Mouse (Mus musculus) mature B cell (primary cell): ENCODE measurements around the gene Mtrr.

Experiments
- in situ Hi-C: fragments of 300-500 bp; cut with MboI; formaldehyde crosslinking; loops from 2 replicates; pipeline ENCODE4 v1.14.3; 2019

Gene Mtrr

GRCm38 (mm10) chr13:68581747-68582516, at the start of gene Mtrr, which contains the start of gene Fastkd3:
TSS of gene Mtrr (minus strand) at chr13:68582149.
TSS of gene Fastkd3 (plus strand) at chr13:68582234.
- in situ Hi-C loops: no loop called here

DNA sequence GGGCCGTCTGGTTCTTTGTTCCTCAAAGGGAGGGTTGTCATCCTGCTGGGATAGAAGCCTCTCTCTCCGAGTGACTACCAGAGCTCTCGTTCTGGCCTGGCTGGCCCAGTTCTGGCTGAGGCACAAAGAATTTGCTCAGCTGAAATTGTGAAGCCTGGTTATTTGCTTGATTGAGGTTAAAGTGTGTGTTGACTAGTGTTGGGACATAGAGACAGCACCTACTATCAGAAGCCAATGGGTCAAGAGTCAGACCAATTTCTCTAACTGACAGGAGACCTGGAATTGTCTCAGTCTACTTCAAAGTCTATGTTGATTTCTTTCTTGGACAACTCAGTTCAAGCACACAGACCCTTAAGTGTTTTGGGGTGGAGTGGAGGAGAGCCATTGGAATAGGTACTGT, 45.1 kb upstream of the Mtrr start:
- in situ Hi-C loops: no loop called here

DNA sequence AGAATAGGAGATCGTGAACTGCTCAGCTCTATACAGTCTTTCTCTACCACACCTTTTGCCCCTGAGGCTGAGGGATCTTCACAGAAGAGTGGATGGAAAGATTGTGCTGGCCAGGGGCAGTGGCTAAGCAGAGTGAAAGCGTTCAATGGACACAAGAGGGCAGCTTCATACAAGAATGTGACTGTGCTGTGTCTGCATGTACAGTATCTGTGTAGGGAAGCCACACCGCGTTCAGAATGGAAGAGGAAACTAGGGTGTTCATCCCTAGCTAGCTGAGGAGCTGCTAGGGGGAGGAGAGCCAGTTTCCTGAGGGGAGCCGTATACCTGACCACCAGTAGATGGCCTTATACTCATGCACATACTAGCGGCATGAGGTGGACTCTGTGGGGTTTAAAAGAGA, 40.8 kb upstream of the Mtrr start:
- in situ Hi-C loops: no loop called here

DNA sequence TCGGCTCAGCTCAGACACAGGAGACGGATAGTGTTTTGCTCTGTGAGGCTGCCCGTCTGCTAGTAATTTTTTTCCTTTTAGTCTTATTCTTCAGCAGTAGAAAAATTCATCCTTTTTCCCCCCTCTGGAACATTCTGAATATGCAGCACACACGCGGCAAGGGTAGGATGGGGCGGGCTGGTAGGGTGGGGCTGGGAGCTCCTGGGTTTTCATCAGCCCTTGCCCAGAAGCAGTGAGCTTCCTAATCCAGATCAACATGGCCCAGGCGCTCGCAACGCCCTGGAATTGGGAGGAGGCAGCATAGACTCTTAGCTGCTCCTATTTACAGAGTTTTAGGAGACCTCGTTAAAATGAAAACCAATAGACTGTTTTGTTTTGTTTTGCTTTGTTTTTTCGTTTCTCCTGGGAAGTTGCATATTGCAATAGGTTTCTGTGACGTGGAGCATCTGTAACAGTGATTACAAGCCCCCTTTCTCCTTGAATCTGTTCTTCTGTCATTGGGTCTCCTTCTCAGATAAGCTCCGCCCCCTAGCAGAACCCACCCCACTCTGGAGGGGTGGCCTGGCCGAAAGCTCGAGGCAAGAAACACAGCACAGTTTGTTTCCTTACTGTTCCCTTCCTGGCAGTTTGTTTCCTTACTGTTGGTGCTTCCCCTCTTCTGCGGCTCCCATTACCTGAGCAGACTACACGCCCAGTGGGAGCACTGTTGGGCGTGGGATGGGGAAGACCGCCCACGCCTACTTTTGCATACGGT, 25.9 kb upstream of the Mtrr start:
- in situ Hi-C loops: no loop called here

GRCm38 (mm10) chr13:68605689-68606126, 23.8 kb upstream of the Mtrr start:
- in situ Hi-C loops: no loop called here

- in situ Hi-C loops: no loop called here
These were observed 21.1 kb upstream of the Mtrr start for GRCm38 (mm10) chr13:68603085-68603484.

DNA sequence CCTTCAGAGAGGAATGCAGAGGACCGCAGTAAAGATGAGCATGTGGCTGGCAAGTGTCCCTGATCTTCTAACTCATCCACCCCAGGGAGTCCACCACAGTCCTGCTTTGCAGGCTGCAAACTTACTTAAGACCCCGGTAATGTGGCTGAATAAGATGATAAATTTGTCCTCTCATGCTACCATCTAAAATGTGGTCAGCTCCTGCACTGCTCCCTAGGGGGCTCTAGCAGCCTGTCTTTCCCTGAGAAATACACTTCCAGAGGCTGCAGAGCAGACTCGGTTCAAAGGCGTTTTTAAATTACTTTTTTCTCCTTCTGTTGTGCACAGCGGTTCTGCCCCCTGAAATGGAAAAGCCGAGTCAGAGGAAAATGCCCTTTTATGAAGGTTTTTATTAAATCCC, 19.2 kb upstream of the Mtrr start:
- in situ Hi-C loops: no loop called here

DNA sequence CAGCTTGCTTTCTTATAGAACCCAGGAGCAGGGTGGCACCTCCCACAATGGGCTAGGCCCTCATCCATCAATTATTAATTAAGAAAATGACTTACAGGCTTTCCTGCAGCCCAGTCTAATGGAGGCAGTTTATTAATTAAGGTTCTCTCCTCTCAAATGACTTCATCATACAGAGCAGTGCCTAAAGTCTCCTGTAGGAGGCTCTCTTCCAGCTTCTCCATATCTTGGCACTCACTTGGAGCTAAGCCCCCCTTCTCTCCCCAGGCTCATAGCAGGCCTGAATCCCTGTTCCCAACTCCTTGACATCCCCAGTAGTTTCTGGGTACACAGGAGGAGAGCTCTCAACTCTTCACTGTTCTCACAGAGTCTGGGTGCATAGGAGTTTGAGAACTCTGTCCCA, 17.0 kb upstream of the Mtrr start:
- in situ Hi-C loops: no loop called here

- in situ Hi-C loops: no loop called here
These were observed 15.7 kb upstream of the Mtrr start for GRCm38 (mm10) chr13:68597667-68598066.

- in situ Hi-C loops: no loop called here
These were observed 15.2 kb upstream of the Mtrr start, which contains the start of gene 1700001L19Rik for GRCm38 (mm10) chr13:68597199-68597598. TSS of gene 1700001L19Rik (plus strand) at chr13:68597421.

DNA sequence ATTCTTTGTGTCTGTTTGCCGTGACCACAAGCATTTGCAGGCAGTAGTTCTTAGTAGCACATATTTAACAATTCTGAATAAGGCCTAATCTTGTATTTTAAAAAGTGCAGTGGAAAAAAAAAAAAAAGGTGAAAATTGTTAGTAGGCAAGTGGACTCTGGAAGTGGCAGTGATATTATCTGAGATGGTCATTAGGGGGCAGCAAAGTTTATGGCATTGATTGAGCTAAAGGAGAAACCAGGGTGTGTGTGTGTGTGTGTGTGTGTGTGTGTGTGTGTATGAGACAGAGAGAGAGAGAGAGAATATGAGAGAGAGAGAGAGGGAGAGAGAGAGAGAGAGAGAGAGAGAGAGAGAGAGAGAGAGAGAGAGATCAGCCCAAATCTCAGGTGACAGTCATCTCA, 11.8 kb upstream of the Mtrr start:
- in situ Hi-C loops: no loop called here

GRCm38 (mm10) chr13:68588352-68588751, 6.4 kb upstream of the Mtrr start:
- in situ Hi-C loops: no loop called here

DNA sequence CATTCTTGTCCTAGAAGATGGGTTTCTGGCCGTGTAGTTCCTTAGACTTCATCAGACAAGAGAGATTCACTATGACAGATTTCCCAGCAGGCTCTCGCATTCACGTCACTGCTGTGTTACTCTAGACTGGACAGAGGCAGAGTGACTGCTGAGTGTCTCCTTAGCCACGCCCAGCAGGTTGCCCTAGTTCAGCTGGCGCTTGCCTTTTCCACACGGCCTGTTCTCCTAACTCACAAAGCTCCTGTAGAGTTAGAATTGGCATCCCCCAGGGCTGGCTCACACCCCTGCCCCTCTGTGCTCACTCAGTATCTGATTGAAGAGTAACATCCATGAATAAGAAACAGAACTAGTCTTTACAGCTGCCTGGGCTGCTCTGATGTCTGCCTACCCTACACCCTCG, 3.5 kb upstream of the Mtrr start:
- in situ Hi-C loops: no loop called here

DNA sequence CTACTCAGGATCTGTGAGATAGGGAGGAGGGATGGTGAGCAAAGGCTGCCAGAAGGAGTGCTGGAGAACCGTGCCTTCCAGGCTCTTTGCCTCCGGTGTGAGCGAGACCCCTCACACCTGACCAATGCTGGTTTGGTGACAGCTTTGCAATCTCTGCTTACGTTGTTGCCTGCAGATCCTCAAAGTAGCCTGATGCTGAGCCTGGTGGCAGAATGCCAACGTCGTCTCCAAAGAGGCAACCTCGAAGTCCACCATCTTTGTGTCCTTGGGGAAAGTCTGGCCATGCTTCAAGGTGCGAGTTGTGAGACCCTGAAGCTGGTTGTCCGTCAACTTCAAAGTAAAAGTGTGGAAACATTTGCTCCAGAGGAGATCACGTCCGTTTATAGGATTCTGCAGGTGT, 2.0 kb upstream of the Mtrr start:
- in situ Hi-C loops: no loop called here

DNA sequence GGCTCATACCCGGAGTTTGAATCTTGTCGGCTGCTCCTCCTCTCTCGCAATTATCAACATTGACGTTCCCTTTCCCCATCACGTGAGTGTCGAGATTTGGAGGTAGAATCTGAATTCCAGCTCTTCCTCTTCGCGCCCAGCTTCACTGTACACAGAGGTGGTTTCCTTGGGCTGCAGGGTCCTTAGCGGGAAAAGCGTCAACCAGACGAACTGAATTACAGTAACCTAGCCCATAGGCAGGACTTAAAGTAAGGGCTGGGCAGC, 500 bp upstream of the Mtrr start:
- in situ Hi-C loops: no loop called here

DNA sequence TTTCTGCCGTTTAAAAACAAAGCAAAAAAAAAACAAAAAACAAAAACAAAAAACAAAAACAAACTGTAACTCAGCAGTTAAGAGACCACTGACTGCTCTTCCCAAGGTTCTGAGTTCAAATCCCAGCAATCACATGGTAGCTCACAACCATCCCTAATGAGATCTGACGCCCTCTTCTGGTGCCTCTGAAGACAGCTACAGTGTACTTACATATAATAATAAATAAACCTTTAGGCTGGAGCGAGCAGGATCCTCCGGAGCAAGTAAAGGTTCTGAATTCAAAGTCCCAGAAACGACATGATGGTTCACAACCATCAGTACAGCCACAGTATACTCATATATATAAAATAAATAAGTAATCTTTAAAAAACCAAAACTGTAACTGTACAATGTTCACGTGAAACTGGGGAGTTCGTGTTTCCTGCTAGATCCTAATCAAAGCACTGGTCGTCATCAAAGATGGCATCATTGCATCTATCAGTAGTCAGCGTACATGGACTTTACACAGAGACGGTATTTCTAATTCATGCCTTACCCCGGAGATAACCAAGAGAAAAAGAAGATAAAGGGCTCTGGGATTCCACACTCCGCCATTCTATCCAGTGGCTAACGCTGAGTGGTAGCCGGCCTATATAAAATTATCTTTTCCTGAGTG, 736 bp downstream of the Mtrr start:
- in situ Hi-C loops: no loop called here

- in situ Hi-C loops: no loop called here
These were observed 4.0 kb downstream of the Mtrr start for GRCm38 (mm10) chr13:68577945-68578344.

DNA sequence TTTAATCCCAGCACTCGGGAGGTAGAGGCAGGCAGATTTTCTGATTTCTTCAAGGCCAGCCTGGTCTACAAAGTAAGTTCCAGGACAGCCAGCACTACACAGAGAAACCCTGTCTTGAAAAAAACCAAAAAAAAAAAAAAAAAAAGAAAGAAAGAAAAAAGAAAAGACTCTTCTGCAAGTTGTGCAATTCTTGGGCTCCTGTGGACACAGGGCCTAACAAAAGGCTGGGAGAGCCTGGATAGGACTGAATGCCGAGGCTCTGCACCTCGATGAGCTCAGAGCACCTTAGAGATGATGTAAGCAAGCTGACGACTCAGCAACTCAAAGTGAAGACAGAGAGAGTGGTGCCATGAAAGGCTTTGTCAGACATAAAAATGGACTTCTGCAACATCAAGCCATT, 7.6 kb downstream of the Mtrr start:
- in situ Hi-C loops: no loop called here

GRCm38 (mm10) chr13:68572966-68573913, 8.7 kb downstream of the Mtrr start:
- in situ Hi-C loops: no loop called here

GRCm38 (mm10) chr13:68572247-68572646, 9.7 kb downstream of the Mtrr start:
- in situ Hi-C loops: no loop called here

DNA sequence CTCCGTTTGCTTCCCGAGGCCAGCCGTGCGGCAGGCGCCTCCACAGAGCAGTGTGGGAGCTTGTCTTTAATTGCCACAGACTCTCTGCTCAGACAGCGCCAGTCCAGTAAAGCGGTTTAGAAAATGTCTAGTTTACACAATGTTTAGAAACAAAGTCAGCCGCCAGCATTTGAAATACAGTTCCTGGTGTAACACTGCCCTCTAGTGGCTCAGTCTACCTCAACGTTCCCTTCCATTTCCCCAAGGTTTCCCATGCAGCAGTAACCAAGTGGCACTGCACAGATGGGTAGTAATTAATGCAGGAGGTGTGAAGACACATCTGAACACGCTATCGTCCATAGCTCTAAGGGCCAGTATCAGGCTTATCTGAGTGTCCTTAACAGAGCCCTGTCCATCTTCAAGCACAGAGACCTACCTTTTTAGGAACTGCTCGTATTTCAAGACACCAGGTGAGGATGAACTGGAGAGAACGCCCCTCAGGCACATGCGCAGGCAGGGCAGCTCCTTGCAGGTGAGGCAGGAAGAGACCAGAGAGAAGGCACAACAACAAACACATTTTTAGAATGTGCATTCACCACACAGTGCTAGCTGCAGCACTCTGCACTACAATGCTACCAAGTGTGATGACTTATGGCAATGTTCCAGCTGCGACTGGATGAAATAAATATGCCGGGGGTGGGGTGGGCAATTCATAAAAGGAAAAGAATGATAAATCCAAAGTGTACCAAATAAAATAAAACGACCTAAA, 12.2 kb downstream of the Mtrr start:
- in situ Hi-C loops: no loop called here
